Mouse (Mus musculus): ENCODE measurements around the gene Cyp1a2. TPM values are rescaled to one million over a fixed set of nuclear protein-coding genes. Genes with fewer than 3 reads are reported as not detected.

Gene Cyp1a2
- polyA plus RNA-seq, 1 experiment from 2014 or later = not detected

GRCm38 (mm10) chr9:57698466-57699150 lies 15.1 kb upstream of the Cyp1a2 start:
- Histone ChIP-seq H3K9me3 (replicated peaks) (no peaks in the 10 kb centered on the region), H3K27me3 (peaks cover 41% of the 10 kb centered on the region), H3K36me3 (no peaks in the 10 kb centered on the region), H3K4me3 (no peak overlapping the region), H3K4me1 (peaks cover 13% of the 10 kb centered on the region), H3K27ac (no peak overlapping the region), H3K4me2 (replicated peaks) (no peak overlapping the region), H3K9ac (no peak overlapping the region)
- 74% methylated on average over 1 of the region's 1 CpGs for WGBS
- no peak for ATAC-seq (ENCODE audit: low FRiP score)

GRCm38 (mm10) chr9:57697380-57697779 lies 13.9 kb upstream of the Cyp1a2 start:
- Histone ChIP-seq H3K4me3 (no peak overlapping the region), H3K4me2 (replicated peaks) (no peak overlapping the region), H3K9me3 (replicated peaks) (no peaks in the 10 kb centered on the region), H3K27ac (no peak overlapping the region), H3K36me3 (no peaks in the 10 kb centered on the region), H3K9ac (no peak overlapping the region), H3K27me3 (peaks cover 41% of the 10 kb centered on the region), H3K4me1 (peaks cover 13% of the 10 kb centered on the region)
- WGBS = 16% methylated on average over 4 of the region's 4 CpGs
- ATAC-seq (ENCODE audit: low FRiP score) = peak; percentile 46; the same call in 1 of the 2 replicates

- WGBS = under 1% methylated on average over 42 of the region's 42 CpGs
- H3K36me3 ChIP-seq = no peaks in the 10 kb centered on the region
- peak overlapping the region; percentile 57 for H3K9ac ChIP-seq
- H3K27me3 ChIP-seq = peaks cover 41% of the 10 kb centered on the region
- peaks cover 13% of the 10 kb centered on the region for H3K4me1 ChIP-seq
- H3K4me2 ChIP-seq (replicated peaks) = peak overlapping the region; percentile 86
- H3K9me3 ChIP-seq (replicated peaks) = no peaks in the 10 kb centered on the region
- peak overlapping the region; percentile 46 for H3K4me3 ChIP-seq
- 0 out of 2 replicates have a peak, but pooled peaks have one; percentile 46 for ATAC-seq (ENCODE audit: low FRiP score)
- H3K27ac ChIP-seq = no peak overlapping the region
Measured at GRCm38 (mm10) chr9:57696380-57697285, 13.1 kb upstream of the Cyp1a2 start.

GRCm38 (mm10) chr9:57694108-57694507 lies 10.6 kb upstream of the Cyp1a2 start:
- peaks cover 41% of the 10 kb centered on the region for H3K27me3 ChIP-seq
- whole genome bisulfite sequencing = 84% methylated on average over 2 of the region's 2 CpGs

GRCm38 (mm10) chr9:57688606-57689005 lies 5.1 kb upstream of the Cyp1a2 start:
- no peaks in the 10 kb centered on the region; the same call in 1 of the 2 replicates for H3K27me3 ChIP-seq
- no peak overlapping the region for H3K4me2 ChIP-seq (replicated peaks)
- 88% methylated on average over 2 of the region's 2 CpGs for WGBS
- H3K9ac ChIP-seq = no peak overlapping the region
- no peak overlapping the region for H3K27ac ChIP-seq
- no peak overlapping the region for H3K4me3 ChIP-seq
- no peaks in the 10 kb centered on the region for H3K9me3 ChIP-seq (replicated peaks)
- H3K4me1 ChIP-seq = no peaks in the 10 kb centered on the region
- no peaks in the 10 kb centered on the region for H3K36me3 ChIP-seq
- ATAC-seq (ENCODE audit: low FRiP score) = no peak

More at GRCm38 (mm10) chr9:57694108-57694507, 10.6 kb upstream of the Cyp1a2 start:
- Histone ChIP-seq H3K27ac (no peak overlapping the region), H3K4me1 (peaks cover 13% of the 10 kb centered on the region), H3K36me3 (no peaks in the 10 kb centered on the region), H3K9ac (no peak overlapping the region), H3K9me3 (replicated peaks) (no peaks in the 10 kb centered on the region), H3K4me3 (no peak overlapping the region), H3K4me2 (replicated peaks) (no peak overlapping the region)
- ATAC-seq (ENCODE audit: low FRiP score) = no peak

GRCm38 (mm10) chr9:57688158-57688557 lies 4.7 kb upstream of the Cyp1a2 start:
- WGBS = 52% methylated on average over 2 of the region's 2 CpGs
- H3K9me3 ChIP-seq (replicated peaks) = no peaks in the 10 kb centered on the region
- no peaks in the 10 kb centered on the region for H3K36me3 ChIP-seq
- no peaks in the 10 kb centered on the region for H3K4me1 ChIP-seq
- H3K4me2 ChIP-seq (replicated peaks) = no peak overlapping the region
- no peak overlapping the region for H3K9ac ChIP-seq
- no peak overlapping the region for H3K4me3 ChIP-seq
- H3K27ac ChIP-seq = no peak overlapping the region
- H3K27me3 ChIP-seq = no peaks in the 10 kb centered on the region
- no peak for ATAC-seq (ENCODE audit: low FRiP score)

GRCm38 (mm10) chr9:57687751-57688150 lies 4.2 kb upstream of the Cyp1a2 start, which contains the start of gene Cyp1a1:
TSS of gene Cyp1a1 (plus strand) at chr9:57687928.
- Histone ChIP-seq H3K4me3 (no peak within 1 kb of the TSS), H3K4me1 (no peaks in the 10 kb centered on the region), H3K27ac (no peak within 1 kb of the TSS), H3K27me3 (no peaks in the 10 kb centered on the region), H3K4me2 (replicated peaks) (no peak within 1 kb of the TSS), H3K9me3 (replicated peaks) (no peaks in the 10 kb centered on the region), H3K36me3 (no peaks in the 10 kb centered on the region), H3K9ac (no peak within 1 kb of the TSS)
- WGBS = 88% methylated on average over 2 of the region's 2 CpGs
- ATAC-seq (ENCODE audit: low FRiP score) = no peak

GRCm38 (mm10) chr9:57686011-57686410 lies 2.5 kb upstream of the Cyp1a2 start:
- Histone ChIP-seq H3K4me1 (no peaks in the 10 kb centered on the region), H3K9ac (no peak overlapping the region), H3K4me3 (no peak overlapping the region), H3K27me3 (no peaks in the 10 kb centered on the region), H3K27ac (no peak overlapping the region), H3K4me2 (replicated peaks) (no peak overlapping the region), H3K36me3 (no peaks in the 10 kb centered on the region), H3K9me3 (replicated peaks) (no peaks in the 10 kb centered on the region)
- ATAC-seq (ENCODE audit: low FRiP score) = no peak
- 90% methylated on average over 5 of the region's 5 CpGs for WGBS

- H3K27me3 ChIP-seq = no peaks in the 10 kb centered on the region
- no peaks in the 10 kb centered on the region for H3K9me3 ChIP-seq (replicated peaks)
- no peaks in the 10 kb centered on the region for H3K36me3 ChIP-seq
- no peak for ATAC-seq (ENCODE audit: low FRiP score)
- H3K9ac ChIP-seq = no peak overlapping the region
- no peaks in the 10 kb centered on the region for H3K4me1 ChIP-seq
- WGBS = 86% methylated on average over 10 of the region's 10 CpGs
- no peak overlapping the region for H3K4me2 ChIP-seq (replicated peaks)
- H3K4me3 ChIP-seq = no peak overlapping the region
- no peak overlapping the region for H3K27ac ChIP-seq
Measured at GRCm38 (mm10) chr9:57681411-57681810, 2.1 kb downstream of the Cyp1a2 start.

GRCm38 (mm10) chr9:57671500-57671899 lies 12.0 kb downstream of the Cyp1a2 start:
- no peaks in the 10 kb centered on the region for H3K9me3 ChIP-seq (replicated peaks)
- H3K36me3 ChIP-seq = no peaks in the 10 kb centered on the region
- no peaks in the 10 kb centered on the region for H3K27me3 ChIP-seq
- no peak for ATAC-seq (ENCODE audit: low FRiP score)
- H3K4me1 ChIP-seq = no peaks in the 10 kb centered on the region
- H3K27ac ChIP-seq = no peak overlapping the region
- WGBS = 85% methylated on average over 5 of the region's 5 CpGs
- no peak overlapping the region for H3K4me3 ChIP-seq
- H3K4me2 ChIP-seq (replicated peaks) = no peak overlapping the region
- no peak overlapping the region for H3K9ac ChIP-seq

GRCm38 (mm10) chr9:57671037-57671436 lies 12.5 kb downstream of the Cyp1a2 start:
- no peaks in the 10 kb centered on the region for H3K27me3 ChIP-seq
- H3K4me1 ChIP-seq = no peaks in the 10 kb centered on the region
- no peak overlapping the region for H3K4me2 ChIP-seq (replicated peaks)
- WGBS = 93% methylated on average over 4 of the region's 4 CpGs
- H3K27ac ChIP-seq = no peak overlapping the region
- no peak overlapping the region for H3K9ac ChIP-seq
- no peak overlapping the region for H3K4me3 ChIP-seq
- no peaks in the 10 kb centered on the region for H3K36me3 ChIP-seq
- no peaks in the 10 kb centered on the region for H3K9me3 ChIP-seq (replicated peaks)
- ATAC-seq (ENCODE audit: low FRiP score) = no peak

- Histone ChIP-seq H3K4me2 (replicated peaks) (no peak overlapping the region), H3K4me3 (no peak overlapping the region), H3K4me1 (no peaks in the 10 kb centered on the region), H3K27me3 (no peaks in the 10 kb centered on the region), H3K27ac (no peak overlapping the region), H3K9ac (no peak overlapping the region), H3K9me3 (replicated peaks) (no peaks in the 10 kb centered on the region), H3K36me3 (no peaks in the 10 kb centered on the region)
- 77% methylated on average over 3 of the region's 3 CpGs for WGBS
- no peak for ATAC-seq (ENCODE audit: low FRiP score)
Measured at GRCm38 (mm10) chr9:57669566-57669965, 13.9 kb downstream of the Cyp1a2 start.
